Mouse (Mus musculus) small intestine, adult 2 months (tissue): Measurements from ENCODE around the gene Gna11.

Experiments used
- CTCF ChIP-seq: fragments of 200-500 bp; IDR thresholded peaks from 2 replicates; pipeline ENCODE4 v1.5.1; 2012; ENCODE audit warnings: low read depth, mild to moderate bottlenecking, control low read depth, inconsistent platforms, low read length, moderate library complexity, mixed read lengths; ENCODE audit not compliant: insufficient replicate concordance, insufficient read length; ENCODE audit errors: extremely low read depth
- POLR2A ChIP-seq: fragments of 200-500 bp; IDR thresholded peaks from 2 replicates; pipeline ENCODE4 v1.6.1; 2012; ENCODE audit warnings: low read depth, mild to moderate bottlenecking, control low read depth, inconsistent platforms, low read length, moderate library complexity

DNA sequence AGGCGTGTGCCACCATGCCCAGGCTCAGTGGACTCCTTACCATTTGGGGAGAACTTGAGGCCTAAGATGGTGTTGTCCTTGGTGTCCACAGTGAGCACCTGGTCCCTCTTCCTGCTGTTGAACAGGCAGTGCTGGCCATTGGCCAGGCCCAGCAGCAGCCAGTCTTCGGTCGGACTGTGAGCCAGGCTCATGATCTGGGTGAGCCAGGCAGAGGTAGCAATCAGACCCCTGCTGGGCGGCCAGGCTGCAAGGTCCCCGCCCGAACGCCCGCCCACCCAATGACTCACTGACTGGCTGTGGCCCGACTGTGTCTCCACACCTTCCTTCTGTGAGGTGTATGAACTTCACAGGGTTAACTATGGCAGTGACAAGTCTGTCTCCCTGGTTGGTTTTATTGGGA is 46.9 kb upstream of the Gna11 start:
- TF ChIP-seq CTCF, result no peak
- no peak for TF ChIP-seq POLR2A
